Mouse (Mus musculus): ENCODE data around the gene Psat1. TPM values are rescaled to one million over a fixed set of nuclear protein-coding genes. Genes with fewer than 3 reads are reported as not detected.

Psat1 gene
- 3.2 and 8.7 TPM in 2 replicates for polyA plus RNA-seq (2012; rRNA removed)

DNA sequence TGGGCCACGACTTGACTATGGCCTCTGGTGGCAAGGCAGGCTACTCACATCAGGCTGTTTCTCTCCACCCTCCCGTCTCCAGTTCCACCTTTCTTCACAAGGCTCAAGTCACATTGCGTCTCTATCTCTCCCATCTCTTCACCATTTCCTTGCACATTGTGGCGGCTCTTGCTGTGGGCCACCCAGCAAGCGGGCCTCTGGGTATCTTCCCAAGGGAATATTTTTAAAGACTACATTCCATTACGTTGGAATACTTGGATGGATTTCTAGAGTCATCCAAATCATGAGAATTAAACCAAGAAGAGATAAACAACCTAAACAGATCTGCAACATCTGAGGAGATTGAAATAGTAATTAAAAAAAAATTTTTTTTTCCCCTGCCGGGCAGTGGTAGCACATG, at the start of gene Psat1:
Gene Psat1 (minus strand): TSS at position 101 of the 400 bp plus-strand sequence.
- no peak for TF ChIP-seq CTCF (IDR thresholded peaks at IDR 0.05; ENCODE audit: insufficient read depth, low read length)
- TF ChIP-seq POLR2A (IDR thresholded peaks at IDR 0.05; ENCODE audit: borderline replicate concordance, extremely low read depth, low read depth, low read length), result no peak
- whole genome bisulfite sequencing, result 75% methylated on average over 7 of the region's 7 CpGs
- Histone ChIP-seq H3K4me1 (ENCODE audit: control insufficient read depth, insufficient read depth, low read length) (no peaks in the 10 kb centered on the region; the same call in 1 of the 2 replicates), H3K4me3 (replicated peaks; ENCODE audit: extremely low read depth, low read depth, low read length) (no peak within 1 kb of the TSS)
- DNase-seq, result no peak

GRCm38 (mm10) chr19:15990102-15990501, 43.0 kb upstream of the Psat1 start:
- Histone ChIP-seq H3K4me3 (replicated peaks; ENCODE audit: extremely low read depth, low read depth, low read length) (no peak overlapping the region), H3K4me1 (ENCODE audit: control insufficient read depth, insufficient read depth, low read length) (no peaks in the 10 kb centered on the region)
- DNase-seq, result no peak
- 62% methylated on average over 1 of the region's 1 CpGs for WGBS
- TF ChIP-seq CTCF (IDR thresholded peaks at IDR 0.05; ENCODE audit: insufficient read depth, low read length) (no peak), POLR2A (IDR thresholded peaks at IDR 0.05; ENCODE audit: borderline replicate concordance, extremely low read depth, low read depth, low read length) (no peak)

DNA sequence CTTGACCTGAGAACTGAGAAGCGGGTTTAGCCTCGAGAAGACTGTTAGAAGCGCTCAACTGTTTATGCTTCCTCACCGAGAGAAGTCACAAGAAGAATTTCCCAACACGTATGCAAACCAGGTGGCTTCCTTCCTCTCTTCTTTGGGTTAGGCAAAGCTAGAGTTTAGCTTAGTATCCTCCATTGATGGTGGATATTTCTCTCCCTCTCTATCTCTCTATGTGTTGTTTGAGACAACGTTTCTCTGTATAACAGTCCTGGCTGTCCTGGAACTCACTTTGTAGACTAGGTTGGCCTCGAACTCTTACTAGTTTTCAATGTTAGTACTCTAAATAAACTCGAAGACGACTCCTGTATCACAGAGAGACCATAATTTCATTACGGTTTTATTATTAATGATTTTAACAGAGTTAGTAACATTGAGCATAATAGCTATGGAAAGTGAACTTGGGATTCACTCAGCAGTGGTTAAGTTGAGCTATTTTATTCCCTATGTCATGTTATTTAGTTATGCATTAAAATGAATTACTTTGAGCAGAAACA, 38.1 kb upstream of the Psat1 start:
- WGBS, result 25% methylated on average over 10 of the region's 10 CpGs
- TF ChIP-seq POLR2A (IDR thresholded peaks at IDR 0.05; ENCODE audit: borderline replicate concordance, extremely low read depth, low read depth, low read length) (no peak), CTCF (IDR thresholded peaks at IDR 0.05; ENCODE audit: insufficient read depth, low read length) (no peak)
- peak overlapping the region; percentile 84 for H3K4me3 ChIP-seq (replicated peaks; ENCODE audit: extremely low read depth, low read depth, low read length)
- H3K4me1 ChIP-seq (ENCODE audit: control insufficient read depth, insufficient read depth, low read length), result no peaks in the 10 kb centered on the region
- no peak for DNase-seq

GRCm38 (mm10) chr19:15984449-15985171, 37.5 kb upstream of the Psat1 start, which contains the start of gene Cep78:
TSS of gene Cep78 (minus strand) at chr19:15984989.
- WGBS, result under 1% methylated on average over 86 of the region's 88 CpGs
- H3K4me3 ChIP-seq (replicated peaks; ENCODE audit: extremely low read depth, low read depth, low read length), result peak within 1 kb of the TSS; percentile 84
- TF ChIP-seq CTCF (IDR thresholded peaks at IDR 0.05; ENCODE audit: insufficient read depth, low read length) (no peak), POLR2A (IDR thresholded peaks at IDR 0.05; ENCODE audit: borderline replicate concordance, extremely low read depth, low read depth, low read length) (peak; percentile 69; the same call in 1 of the 2 replicates)
- peak; percentile 89 for DNase-seq
- no peaks in the 10 kb centered on the region for H3K4me1 ChIP-seq (ENCODE audit: control insufficient read depth, insufficient read depth, low read length)

- H3K4me3 ChIP-seq (replicated peaks; ENCODE audit: extremely low read depth, low read depth, low read length), result peak overlapping the region; percentile 84
- 53% methylated on average over 15 of the region's 15 CpGs for WGBS
- TF ChIP-seq POLR2A (IDR thresholded peaks at IDR 0.05; ENCODE audit: borderline replicate concordance, extremely low read depth, low read depth, low read length), result no peak
Observed at GRCm38 (mm10) chr19:15983739-15984344, 36.7 kb upstream of the Psat1 start.

DNA sequence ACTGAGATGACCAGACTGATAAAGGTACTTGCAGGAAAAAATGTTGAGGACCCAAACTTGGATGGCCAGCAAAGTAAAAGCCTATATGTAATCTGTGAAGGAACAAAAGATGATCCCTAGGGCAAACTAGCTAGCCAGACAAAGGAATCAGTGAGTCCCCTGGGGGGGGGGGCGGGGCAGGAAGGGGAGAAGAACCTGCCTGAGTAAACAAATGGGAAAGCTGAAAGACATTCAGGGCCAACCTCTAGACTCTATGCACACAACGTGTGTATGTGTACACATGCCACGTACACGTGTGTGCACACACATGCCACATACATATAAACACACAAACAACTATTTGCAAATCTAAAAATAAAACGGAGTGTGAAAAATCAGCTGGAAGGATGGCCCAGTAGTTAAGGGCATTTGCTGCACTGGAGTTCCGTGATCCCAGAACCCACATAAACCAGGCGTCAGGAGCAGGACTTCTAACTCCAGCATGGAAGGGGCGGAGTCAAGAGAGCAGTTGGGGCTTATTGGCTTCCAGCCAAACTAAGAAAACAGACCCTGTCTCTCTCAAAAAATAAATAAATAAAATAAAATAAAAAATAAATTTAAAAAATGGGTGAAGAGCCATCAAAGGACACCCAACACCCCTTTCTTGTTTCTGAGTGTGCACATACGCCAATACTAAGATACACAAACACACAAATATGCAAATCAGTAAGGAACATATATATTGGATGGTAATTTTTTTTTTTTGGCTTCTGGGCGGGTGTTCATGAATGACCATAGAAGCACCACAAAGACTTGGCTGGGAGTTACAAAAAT, 36.0 kb upstream of the Psat1 start:
- 68% methylated on average over 10 of the region's 10 CpGs for WGBS
- DNase-seq, result no peak
- TF ChIP-seq POLR2A (IDR thresholded peaks at IDR 0.05; ENCODE audit: borderline replicate concordance, extremely low read depth, low read depth, low read length) (no peak), CTCF (IDR thresholded peaks at IDR 0.05; ENCODE audit: insufficient read depth, low read length) (no peak)
- Histone ChIP-seq H3K4me1 (ENCODE audit: control insufficient read depth, insufficient read depth, low read length) (no peaks in the 10 kb centered on the region), H3K4me3 (replicated peaks; ENCODE audit: extremely low read depth, low read depth, low read length) (no peak overlapping the region)

More at GRCm38 (mm10) chr19:15983739-15984344, 36.7 kb upstream of the Psat1 start:
- H3K4me1 ChIP-seq (ENCODE audit: control insufficient read depth, insufficient read depth, low read length), result no peaks in the 10 kb centered on the region
- DNase-seq, result no peak

DNA sequence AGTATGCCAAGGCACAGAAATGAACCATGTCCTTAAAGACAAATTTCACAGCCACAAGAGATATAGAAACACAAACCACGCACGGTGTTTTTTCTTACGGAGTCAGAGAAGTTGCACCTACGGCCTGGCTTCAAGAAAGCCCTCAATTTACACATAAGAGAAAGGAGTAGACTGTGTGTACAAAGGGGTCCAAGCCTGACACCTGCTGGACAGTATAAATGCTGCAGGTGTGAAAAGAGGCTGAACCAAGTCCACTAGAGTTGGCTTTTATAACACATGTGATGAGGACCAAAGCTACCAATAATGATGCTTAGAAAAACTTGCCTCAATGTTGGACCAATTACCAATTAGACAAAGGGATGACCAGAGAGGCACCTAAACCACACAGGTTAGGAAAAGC, 34.7 kb upstream of the Psat1 start:
- 42% methylated on average over 4 of the region's 4 CpGs for WGBS
- Histone ChIP-seq H3K4me1 (ENCODE audit: control insufficient read depth, insufficient read depth, low read length) (no peaks in the 10 kb centered on the region), H3K4me3 (replicated peaks; ENCODE audit: extremely low read depth, low read depth, low read length) (no peak overlapping the region)
- TF ChIP-seq CTCF (IDR thresholded peaks at IDR 0.05; ENCODE audit: insufficient read depth, low read length), result peak; percentile 32; the same call in 1 of the 2 replicates
- TF ChIP-seq POLR2A (IDR thresholded peaks at IDR 0.05; ENCODE audit: borderline replicate concordance, extremely low read depth, low read depth, low read length), result no peak
- peak; percentile 36 for DNase-seq

DNA sequence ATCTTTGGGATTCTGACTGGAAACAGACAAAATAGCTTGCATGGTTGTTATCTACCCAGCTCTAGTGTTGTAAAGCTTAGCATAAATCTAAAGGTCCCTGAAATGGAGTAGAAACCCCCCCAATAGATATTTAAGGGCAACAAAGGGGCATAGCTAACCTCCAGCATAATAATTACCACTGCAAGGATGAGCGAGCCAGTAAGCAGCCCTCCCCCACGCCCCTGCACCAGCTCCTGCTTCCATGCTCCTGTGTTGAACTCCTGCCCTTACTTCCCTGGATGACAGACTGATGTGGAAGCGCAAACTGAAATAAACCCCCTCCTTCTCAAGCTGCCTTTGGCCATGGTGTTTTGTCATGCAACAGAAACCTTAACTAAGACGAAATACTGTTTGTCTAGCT, 26.2 kb upstream of the Psat1 start:
- TF ChIP-seq CTCF (IDR thresholded peaks at IDR 0.05; ENCODE audit: insufficient read depth, low read length), result no peak
- no peak for TF ChIP-seq POLR2A (IDR thresholded peaks at IDR 0.05; ENCODE audit: borderline replicate concordance, extremely low read depth, low read depth, low read length)
- no peak for DNase-seq
- Histone ChIP-seq H3K4me3 (replicated peaks; ENCODE audit: extremely low read depth, low read depth, low read length) (no peak overlapping the region), H3K4me1 (ENCODE audit: control insufficient read depth, insufficient read depth, low read length) (no peaks in the 10 kb centered on the region)
- WGBS, result 82% methylated on average over 4 of the region's 4 CpGs

DNA sequence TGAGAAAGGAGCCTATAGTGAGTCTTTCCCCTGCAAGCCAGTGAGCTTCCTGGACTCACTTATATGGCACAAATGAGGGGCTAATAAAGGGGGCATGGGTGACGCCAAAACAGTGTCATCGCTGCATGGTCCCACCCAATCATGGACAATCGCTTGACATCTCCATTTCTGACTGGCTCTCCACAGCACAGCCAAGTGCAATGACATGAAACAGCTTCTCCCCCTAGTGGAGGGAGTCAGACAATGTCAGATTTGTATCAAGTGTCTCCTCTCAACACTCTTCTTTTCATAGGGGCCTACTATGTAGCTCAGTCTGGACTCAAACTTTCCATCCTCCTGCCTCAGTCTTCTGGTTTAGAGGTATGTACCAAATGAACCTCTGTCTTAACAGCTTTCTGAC, 17.9 kb upstream of the Psat1 start:
- H3K4me3 ChIP-seq (replicated peaks; ENCODE audit: extremely low read depth, low read depth, low read length), result no peak overlapping the region
- no peaks in the 10 kb centered on the region for H3K4me1 ChIP-seq (ENCODE audit: control insufficient read depth, insufficient read depth, low read length)
- TF ChIP-seq CTCF (IDR thresholded peaks at IDR 0.05; ENCODE audit: insufficient read depth, low read length), result peak; percentile 65
- TF ChIP-seq POLR2A (IDR thresholded peaks at IDR 0.05; ENCODE audit: borderline replicate concordance, extremely low read depth, low read depth, low read length), result no peak
- no peak for DNase-seq
- 16% methylated on average over 3 of the region's 3 CpGs for WGBS
